Mouse (Mus musculus) megakaryocyte, adult 5-6 weeks (primary cell): ENCODE measurements around the gene Lactb. TPM values are rescaled to one million over a fixed set of nuclear protein-coding genes. Genes with fewer than 3 reads are reported as not detected.
"Not testable (repeated sequence)": the region's sequence is repeated elsewhere in the genome, so short reads cannot be mapped to it uniquely, and the experiment has no call there.

ENCODE experiments used
- ATAC-seq: 2 replicates; pipeline ENCODE4 v1.8.0; 2016; ENCODE audit warnings: mild to moderate bottlenecking, inconsistent platforms; ENCODE audit not compliant: poor library complexity, severe bottlenecking
- total RNA-seq, 2 experiments: library from RNA; stranded (forward) in 1 of 2; stranded (reverse) in 1 of 2; fragments of 153-499, 151-499 nt in 1 of 2; fragments of 221-1000, 200-1000 nt in 1 of 2; gene quantifications; 2 replicates each; pipeline versions ENCODE4 v1.2.3 to v1.2.4; 2015 to 2017

The Lactb gene
- total RNA-seq, 2 experiments from 2014 or later, result 44.6 to 52.5 TPM

DNA sequence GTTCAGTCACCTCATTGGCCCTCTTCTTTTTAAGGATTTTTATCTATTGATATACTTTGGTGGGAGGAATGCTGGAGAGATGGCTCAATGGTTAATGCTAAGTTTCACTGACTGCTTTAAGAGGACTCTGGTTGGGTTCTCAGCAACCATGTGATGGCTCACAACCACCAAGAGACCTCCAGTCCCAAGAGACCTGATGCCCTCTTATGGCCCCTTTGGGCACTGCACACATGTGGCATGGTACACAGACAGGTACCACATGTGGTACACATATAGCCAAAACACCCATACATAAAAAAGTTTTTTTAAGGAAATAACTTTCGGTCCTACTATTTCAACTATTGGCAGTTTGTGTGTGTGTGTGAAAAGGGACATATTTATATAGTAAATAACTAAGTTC, 53.2 kb downstream of the Lactb start:
- no peak for ATAC-seq

DNA sequence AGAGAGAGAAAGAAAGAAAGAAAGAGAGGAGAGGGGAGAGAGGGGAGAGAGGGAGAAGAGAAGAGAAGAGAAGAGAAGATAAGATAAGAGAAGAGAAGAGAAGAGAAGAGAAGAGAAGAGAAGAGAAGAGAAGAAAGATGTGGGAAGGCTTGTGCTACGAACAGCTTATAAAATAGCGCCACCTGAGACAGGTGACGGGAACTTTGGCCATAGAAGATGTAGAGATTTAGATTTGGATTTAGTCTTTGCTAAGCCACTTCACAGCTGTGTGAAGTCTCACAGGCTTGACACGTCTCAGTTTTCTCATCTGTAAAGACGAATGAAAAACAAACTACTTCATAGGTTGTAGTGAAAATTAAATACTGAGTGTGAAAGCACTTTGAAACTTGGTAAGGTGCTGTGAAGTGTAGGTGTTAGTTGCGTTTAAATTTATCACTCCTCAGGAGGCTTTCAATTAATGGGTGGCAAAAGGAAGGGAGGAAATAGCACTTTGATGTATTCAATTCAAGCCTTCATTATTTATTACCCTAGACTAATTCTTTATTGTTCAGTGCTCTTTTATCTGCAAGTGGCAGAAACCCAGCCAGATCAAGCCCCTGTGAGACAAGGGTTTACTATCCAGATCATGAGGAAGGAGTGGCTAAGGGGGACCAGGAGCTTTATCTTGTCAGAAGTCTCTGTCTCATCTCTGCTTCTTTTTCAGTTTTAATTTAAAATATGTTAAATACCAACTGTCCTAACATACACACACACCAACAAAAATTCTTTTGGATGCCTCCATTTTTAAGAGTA, 54.6 kb downstream of the Lactb start:
- no peak for ATAC-seq

GRCm38 (mm10) chr9:66919981-66920380, 55.3 kb downstream of the Lactb start:
- no peak for ATAC-seq

DNA sequence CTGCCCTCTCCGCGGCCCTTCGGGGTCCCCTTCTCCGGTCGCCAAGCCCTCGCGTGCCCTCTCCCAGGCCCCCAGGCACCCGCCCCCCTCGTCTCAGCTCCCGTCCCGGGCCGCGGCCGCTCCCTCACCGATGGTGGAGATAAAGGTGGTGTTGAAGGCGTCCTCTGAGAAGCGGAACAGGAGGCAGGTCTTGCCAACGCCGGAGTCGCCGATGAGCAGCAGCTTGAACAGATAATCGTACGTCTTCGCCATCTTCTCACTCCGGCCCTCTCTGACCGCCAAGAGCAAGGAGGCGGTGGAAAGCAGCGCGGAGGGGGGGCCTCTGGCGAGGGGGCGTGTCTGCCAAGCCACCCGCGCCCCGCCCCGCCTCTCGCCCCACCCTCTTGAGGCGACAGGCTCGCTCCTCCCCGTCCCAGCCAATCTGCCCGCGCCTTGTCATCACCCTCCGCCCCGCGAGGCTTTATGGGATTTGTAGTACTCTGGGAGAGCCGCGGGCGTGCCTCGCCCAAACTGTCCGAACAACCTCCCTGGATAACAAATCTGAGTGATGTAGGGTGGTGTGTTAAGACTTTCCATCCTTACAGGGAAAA, 55.8 kb downstream of the Lactb start, which contains the start of gene Rab8b:
Rab8b (minus strand) TSS at position 306 of the 590 bp plus-strand sequence.
- peak; percentile 86 for ATAC-seq

DNA sequence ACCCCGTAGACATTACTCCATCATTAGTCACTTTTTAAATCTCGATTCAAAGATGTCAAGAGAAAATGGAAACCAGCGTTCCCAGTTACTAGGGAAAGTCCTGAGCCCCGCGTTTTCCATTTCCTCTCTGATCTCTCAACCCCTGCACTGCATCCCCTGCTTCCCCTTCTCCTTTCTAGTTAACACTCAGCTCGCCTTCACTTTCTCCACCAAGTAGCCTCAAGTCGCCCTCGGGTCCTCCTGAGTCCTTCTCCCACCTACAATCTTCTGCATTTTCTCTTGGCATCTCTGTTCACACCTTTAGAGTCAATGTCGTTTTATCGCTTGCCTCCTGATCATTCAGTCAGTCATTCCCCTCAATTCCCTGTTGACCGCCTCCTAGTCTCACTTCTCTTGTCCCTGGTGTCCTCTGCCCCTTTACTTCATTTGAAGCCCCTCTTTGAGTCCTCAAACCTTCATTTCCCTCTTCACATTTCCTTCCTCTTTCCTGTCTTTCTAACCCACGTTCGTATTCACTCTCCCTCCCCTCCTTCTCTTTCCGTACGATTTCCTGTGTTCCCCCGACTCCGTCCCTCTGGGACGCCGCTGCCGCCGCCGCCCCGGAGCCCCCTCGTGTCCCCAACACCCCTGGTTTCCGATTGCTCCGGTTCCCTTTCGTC, 56.5 kb downstream of the Lactb start:
- ATAC-seq, result peak; percentile 10

- no peak for ATAC-seq
Measured at GRCm38 (mm10) chr9:66917892-66918255, 57.4 kb downstream of the Lactb start.

DNA sequence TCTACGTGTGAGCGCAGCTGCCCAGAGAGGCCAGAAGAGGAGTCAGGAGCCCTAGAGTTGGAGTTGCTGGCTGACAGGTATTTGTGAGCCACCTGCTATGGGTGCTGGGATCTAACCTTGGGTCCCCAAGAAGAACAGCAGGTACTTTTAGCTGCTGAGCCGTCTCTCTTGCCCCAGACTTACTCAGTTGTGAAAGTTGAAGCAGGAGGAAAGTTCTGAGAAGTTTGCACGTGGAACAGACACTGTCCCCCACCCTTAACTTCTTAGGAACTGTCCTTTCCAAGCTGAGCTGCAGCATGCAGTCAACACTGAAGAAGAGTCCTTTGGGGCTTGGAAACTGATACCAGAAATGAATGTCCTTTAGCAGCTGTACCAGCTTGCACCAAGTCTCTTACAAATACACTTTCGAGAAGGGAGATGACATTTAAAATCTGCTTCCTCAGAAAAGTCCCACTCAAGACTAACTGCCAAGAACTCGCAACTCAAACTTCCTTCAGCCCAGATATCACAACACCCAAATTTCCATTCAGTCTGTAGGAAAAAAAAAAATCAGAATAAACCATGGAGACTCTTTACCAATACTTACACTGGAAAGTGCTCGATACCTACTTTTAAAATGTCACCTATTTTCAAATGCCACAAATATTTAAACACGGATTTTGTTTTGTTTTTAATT, 57.9 kb downstream of the Lactb start:
- no peak for ATAC-seq

DNA sequence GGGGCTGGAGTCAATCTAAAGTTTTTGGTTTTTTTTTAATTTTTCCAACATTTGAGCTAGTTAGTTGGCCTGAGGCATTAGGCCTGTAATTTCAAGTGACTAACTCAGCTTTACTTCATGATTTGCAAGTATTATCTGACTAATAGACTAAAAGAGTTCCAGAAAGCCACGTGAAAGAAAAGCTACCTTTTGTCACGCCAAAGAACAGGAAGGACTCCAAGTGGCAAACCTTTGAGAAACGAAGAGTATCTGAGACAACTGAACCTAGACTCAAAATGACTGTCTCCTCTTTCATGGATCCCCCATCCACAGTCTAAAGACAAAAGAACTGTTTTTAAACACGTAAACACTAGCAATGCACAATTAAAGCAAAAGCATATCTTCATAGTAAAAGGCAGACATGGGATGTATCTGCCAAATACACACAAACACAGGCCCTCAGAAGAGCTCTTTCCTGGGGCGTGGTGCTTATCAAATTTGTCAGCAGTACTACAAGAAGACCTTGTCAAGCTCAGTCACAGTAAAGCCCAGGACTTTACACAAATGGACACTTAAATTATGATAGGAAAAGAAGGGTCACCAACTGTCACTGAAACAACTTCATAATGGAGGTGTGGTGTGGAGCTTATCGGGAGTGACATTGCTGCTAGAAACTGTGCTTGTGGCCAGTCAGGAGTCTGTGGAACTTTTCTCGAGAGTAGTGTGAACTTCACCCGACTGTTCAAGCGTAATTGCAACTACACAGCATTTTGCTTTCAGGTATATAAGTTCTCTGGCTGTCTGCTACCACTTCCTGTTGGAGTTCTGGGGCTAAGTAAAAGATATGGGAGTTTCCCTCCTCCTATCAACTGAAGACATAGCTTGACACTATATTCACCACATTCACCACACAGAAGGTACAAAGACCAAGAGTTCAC, 59.2 kb downstream of the Lactb start:
- no peak for ATAC-seq

GRCm38 (mm10) chr9:66915401-66915800, 59.9 kb downstream of the Lactb start:
- peak; percentile 61 for ATAC-seq

DNA sequence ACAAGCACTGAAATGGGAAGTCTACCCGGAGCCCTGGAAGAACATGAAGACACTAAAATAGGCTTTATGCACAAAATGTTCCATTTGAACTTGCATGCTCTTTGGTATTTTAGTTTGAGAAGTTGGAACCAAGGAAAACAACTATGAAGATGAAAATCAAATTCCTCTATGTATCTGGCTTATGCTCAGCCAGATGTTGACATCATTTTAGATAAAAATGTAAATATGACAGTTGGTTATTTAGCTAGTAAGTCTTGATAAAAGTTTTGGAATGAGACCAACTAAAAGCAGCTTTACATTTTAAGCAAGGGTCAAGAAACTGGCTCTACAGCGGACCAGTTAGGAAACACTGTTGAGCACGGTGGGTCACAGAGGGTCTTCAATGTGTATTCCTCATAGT, 60.7 kb downstream of the Lactb start:
- no peak for ATAC-seq

- not testable (repeated sequence) for ATAC-seq
Measured at GRCm38 (mm10) chr9:66913254-66913934, 61.9 kb downstream of the Lactb start.

DNA sequence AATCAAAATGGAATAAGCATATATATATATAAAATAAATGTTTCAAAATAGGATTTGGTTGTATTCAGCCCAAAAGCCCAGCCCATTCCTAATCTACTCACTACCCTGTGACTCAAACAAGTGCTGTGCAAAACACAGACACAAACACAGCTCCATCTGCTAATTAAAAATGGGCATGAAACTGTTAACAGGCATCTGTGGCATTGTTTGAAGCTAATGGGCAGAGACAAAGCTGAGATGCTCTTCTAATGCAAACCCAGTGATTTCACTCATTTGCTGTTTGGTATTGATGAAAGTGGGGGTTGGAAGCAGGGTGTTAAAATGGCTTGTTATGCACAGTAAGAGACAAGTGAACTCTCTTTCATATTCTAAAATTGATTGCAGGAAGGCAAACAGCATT, 63.0 kb downstream of the Lactb start:
- ATAC-seq, result no peak

- no peak for ATAC-seq
Measured at GRCm38 (mm10) chr9:66910677-66911076, 64.6 kb downstream of the Lactb start.

DNA sequence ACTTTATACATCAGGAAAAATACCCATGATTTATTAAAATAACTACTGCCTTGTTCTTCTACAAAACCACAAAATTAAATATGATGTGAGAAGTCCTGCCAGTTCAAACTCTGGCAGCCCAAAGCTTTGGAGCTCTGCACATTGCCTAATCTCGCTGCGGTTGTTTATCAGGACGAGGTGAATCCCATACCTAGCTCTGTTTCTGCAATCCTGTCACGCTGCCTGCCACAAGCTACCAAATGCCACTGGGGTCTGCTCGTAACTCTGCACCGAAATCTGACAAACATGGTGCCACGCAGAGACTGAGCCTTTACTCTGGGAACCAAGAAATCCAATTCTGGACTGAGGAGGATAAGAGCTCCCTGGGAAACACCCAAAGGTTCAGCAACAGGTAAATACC, 65.4 kb downstream of the Lactb start:
- no peak for ATAC-seq

DNA sequence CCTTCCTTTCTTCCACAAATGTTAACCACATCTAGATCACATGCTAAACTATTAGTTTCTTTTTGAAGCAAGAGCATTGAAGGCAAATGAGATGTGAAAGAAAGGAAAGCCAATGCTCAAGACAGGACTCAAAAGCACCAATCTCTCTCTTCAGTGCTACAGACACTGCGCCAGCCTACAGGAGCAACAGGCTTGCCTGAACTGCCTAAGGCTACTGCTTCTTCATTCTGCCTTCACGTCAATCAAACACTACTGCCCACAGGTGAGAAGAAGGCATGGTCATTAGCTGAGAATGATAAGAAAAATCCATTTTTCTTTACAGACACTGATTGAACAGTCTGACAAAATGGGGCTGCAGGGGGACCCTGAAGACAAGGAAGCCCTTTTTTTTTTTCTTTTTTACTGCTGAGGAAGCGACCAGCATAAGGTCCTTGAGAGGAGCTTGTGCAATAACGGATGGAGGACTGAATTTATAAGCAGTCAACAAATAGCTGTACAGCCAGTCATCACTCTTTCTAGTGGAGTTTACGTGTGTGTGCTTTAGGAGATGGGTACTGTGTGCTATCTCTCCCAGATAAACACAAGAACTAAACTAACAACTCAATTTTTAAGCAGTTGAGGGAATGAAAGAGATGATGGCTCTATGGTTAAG, 67.4 kb downstream of the Lactb start:
- ATAC-seq, result peak; percentile 68

GRCm38 (mm10) chr9:66907126-66907525, 68.2 kb downstream of the Lactb start:
- no peak for ATAC-seq

DNA sequence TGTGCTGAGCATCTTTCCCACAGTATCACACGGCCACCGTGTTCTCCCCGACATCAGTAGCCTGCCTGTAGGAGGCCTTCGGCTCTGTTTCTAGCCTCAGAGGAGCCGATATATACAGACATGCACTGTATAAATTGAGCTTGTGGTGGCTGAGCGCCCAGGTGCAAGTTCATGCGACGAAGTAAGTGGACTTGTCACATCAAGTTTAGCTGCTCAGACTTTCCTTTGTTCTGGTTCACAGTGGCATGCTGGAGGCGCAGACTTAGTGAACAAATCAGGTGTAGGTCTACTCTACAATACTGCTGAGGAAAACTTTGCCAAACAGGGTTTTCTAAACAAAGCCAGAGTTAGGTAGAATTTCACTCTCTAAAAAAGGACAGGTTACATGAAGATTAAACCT, 69.3 kb downstream of the Lactb start:
- ATAC-seq, result no peak
